Mouse (Mus musculus) heart, adult 2 months (tissue): Measurements from ENCODE around the gene Glra4.

ENCODE experiments used
- CTCF ChIP-seq: fragments of 200-600 bp; IDR thresholded peaks from 2 replicates; pipeline ENCODE4 v1.8.1; 2022; ENCODE audit warnings: antibody characterized with exemption, mild to moderate bottlenecking, moderate library complexity
- EP300 ChIP-seq: fragments of 200-500 bp; IDR thresholded peaks from 2 replicates; pipeline ENCODE4 v1.6.1; 2011; ENCODE audit warnings: low read depth, low read length, control low read depth; ENCODE audit not compliant: insufficient read depth
- POLR2A ChIP-seq: fragments of 200-500 bp; IDR thresholded peaks from 2 replicates; pipeline ENCODE4 v1.6.1; 2011; ENCODE audit warnings: mild to moderate bottlenecking, low read depth, low read length, control low read depth; ENCODE audit not compliant: insufficient read depth

- TF ChIP-seq CTCF: no peak
- no peak for TF ChIP-seq EP300
- TF ChIP-seq POLR2A: no peak
Observed at GRCm38 (mm10) chrX:136828610-136829009, 48.7 kb upstream of the Glra4 start.
